Mouse (Mus musculus): ENCODE measurements around the gene Tfb1m. TPM values are rescaled to one million over a fixed set of nuclear protein-coding genes. Genes with fewer than 3 reads are reported as not detected.

Gene Tfb1m
- polyA plus RNA-seq, 1 experiment from 2014 or later = 16.3 TPM

- Histone ChIP-seq H3K4me1 (no peaks in the 10 kb centered on the region), H3K27me3 (replicated peaks) (no peaks in the 10 kb centered on the region), H3K36me3 (peaks cover 11% of the 10 kb centered on the region), H3K9ac (no peak overlapping the region), H3K27ac (no peak overlapping the region), H3K9me3 (no peaks in the 10 kb centered on the region), H3K4me3 (no peak overlapping the region), H3K4me2 (replicated peaks) (no peak overlapping the region)
- ATAC-seq (ENCODE audit: low FRiP score, low read depth) = no peak
- WGBS = 96% methylated on average over 2 of the region's 2 CpGs
Measured at GRCm38 (mm10) chr17:3540304-3540703, 17.3 kb downstream of the Tfb1m start.

- H3K27me3 ChIP-seq (replicated peaks) = no peaks in the 10 kb centered on the region
- no peaks in the 10 kb centered on the region for H3K9me3 ChIP-seq
- no peak overlapping the region for H3K27ac ChIP-seq
- H3K9ac ChIP-seq = no peak overlapping the region
- H3K36me3 ChIP-seq = peaks cover 3% of the 10 kb centered on the region; the same call in 1 of the 2 replicates
- no peaks in the 10 kb centered on the region for H3K4me1 ChIP-seq
- ATAC-seq (ENCODE audit: low FRiP score, low read depth) = no peak
- no peak overlapping the region for H3K4me3 ChIP-seq
- no peak overlapping the region for H3K4me2 ChIP-seq (replicated peaks)
- 28% methylated on average over 1 of the region's 1 CpGs for WGBS
Measured at GRCm38 (mm10) chr17:3533425-3533824, 24.2 kb downstream of the Tfb1m start.

GRCm38 (mm10) chr17:3532254-3532653 is 25.3 kb downstream of the Tfb1m start, which contains the start of gene Cldn20:
TSS of gene Cldn20 (plus strand) at chr17:3532554.
- Histone ChIP-seq H3K27me3 (replicated peaks) (no peaks in the 10 kb centered on the region), H3K4me2 (replicated peaks) (no peak within 1 kb of the TSS), H3K9me3 (no peaks in the 10 kb centered on the region), H3K4me3 (no peak within 1 kb of the TSS), H3K4me1 (no peaks in the 10 kb centered on the region), H3K9ac (no peak within 1 kb of the TSS), H3K36me3 (peaks cover 3% of the 10 kb centered on the region; the same call in 1 of the 2 replicates), H3K27ac (no peak within 1 kb of the TSS)
- 88% methylated on average over 4 of the region's 4 CpGs for WGBS
- no peak for ATAC-seq (ENCODE audit: low FRiP score, low read depth)

- 91% methylated on average over 1 of the region's 1 CpGs for WGBS
- no peaks in the 10 kb centered on the region for H3K9me3 ChIP-seq
- peaks cover 3% of the 10 kb centered on the region; the same call in 1 of the 2 replicates for H3K36me3 ChIP-seq
- H3K27ac ChIP-seq = no peak overlapping the region
- ATAC-seq (ENCODE audit: low FRiP score, low read depth) = no peak
- H3K9ac ChIP-seq = no peak overlapping the region
- no peak overlapping the region for H3K4me2 ChIP-seq (replicated peaks)
- no peaks in the 10 kb centered on the region for H3K4me1 ChIP-seq
- no peak overlapping the region for H3K4me3 ChIP-seq
- H3K27me3 ChIP-seq (replicated peaks) = no peaks in the 10 kb centered on the region
Measured at GRCm38 (mm10) chr17:3531641-3532040, 25.9 kb downstream of the Tfb1m start.

GRCm38 (mm10) chr17:3530549-3530948 is 27.0 kb downstream of the Tfb1m start:
- Histone ChIP-seq H3K4me3 (no peak overlapping the region), H3K9me3 (no peaks in the 10 kb centered on the region), H3K27ac (no peak overlapping the region), H3K36me3 (peaks cover 3% of the 10 kb centered on the region; the same call in 1 of the 2 replicates), H3K4me1 (no peaks in the 10 kb centered on the region), H3K27me3 (replicated peaks) (no peaks in the 10 kb centered on the region), H3K9ac (no peak overlapping the region), H3K4me2 (replicated peaks) (no peak overlapping the region)
- 72% methylated on average over 7 of the region's 7 CpGs for WGBS
- ATAC-seq (ENCODE audit: low FRiP score, low read depth) = no peak

GRCm38 (mm10) chr17:3529523-3529922 is 28.1 kb downstream of the Tfb1m start:
- no peak overlapping the region for H3K4me2 ChIP-seq (replicated peaks)
- no peak overlapping the region for H3K9ac ChIP-seq
- 82% methylated on average over 3 of the region's 3 CpGs for WGBS
- H3K4me3 ChIP-seq = no peak overlapping the region
- ATAC-seq (ENCODE audit: low FRiP score, low read depth) = no peak
- H3K27me3 ChIP-seq (replicated peaks) = no peaks in the 10 kb centered on the region
- H3K4me1 ChIP-seq = no peaks in the 10 kb centered on the region
- no peak overlapping the region for H3K27ac ChIP-seq
- H3K36me3 ChIP-seq = peaks cover 3% of the 10 kb centered on the region; the same call in 1 of the 2 replicates
- H3K9me3 ChIP-seq = no peaks in the 10 kb centered on the region

GRCm38 (mm10) chr17:3527841-3528471 is 29.6 kb downstream of the Tfb1m start:
- no peak for ATAC-seq (ENCODE audit: low FRiP score, low read depth)
- H3K4me3 ChIP-seq = no peak overlapping the region
- H3K4me1 ChIP-seq = no peaks in the 10 kb centered on the region
- H3K4me2 ChIP-seq (replicated peaks) = no peak overlapping the region
- H3K9ac ChIP-seq = no peak overlapping the region
- H3K27me3 ChIP-seq (replicated peaks) = no peaks in the 10 kb centered on the region
- 81% methylated on average over 6 of the region's 6 CpGs for WGBS
- H3K27ac ChIP-seq = no peak overlapping the region
- H3K9me3 ChIP-seq = no peaks in the 10 kb centered on the region
- H3K36me3 ChIP-seq = peaks cover 3% of the 10 kb centered on the region; the same call in 1 of the 2 replicates

GRCm38 (mm10) chr17:3520344-3520743 is 37.2 kb downstream of the Tfb1m start:
- ATAC-seq (ENCODE audit: low FRiP score, low read depth) = no peak
- Histone ChIP-seq H3K36me3 (peaks cover 3% of the 10 kb centered on the region; the same call in 1 of the 2 replicates), H3K9ac (no peak overlapping the region), H3K4me2 (replicated peaks) (no peak overlapping the region), H3K27ac (no peak overlapping the region), H3K27me3 (replicated peaks) (no peaks in the 10 kb centered on the region), H3K4me3 (no peak overlapping the region), H3K9me3 (no peaks in the 10 kb centered on the region), H3K4me1 (no peaks in the 10 kb centered on the region)
- 95% methylated on average over 5 of the region's 5 CpGs for WGBS

GRCm38 (mm10) chr17:3516406-3516805 is 41.2 kb downstream of the Tfb1m start:
- no peaks in the 10 kb centered on the region for H3K27me3 ChIP-seq (replicated peaks)
- 35% methylated on average over 9 of the region's 9 CpGs for WGBS
- ATAC-seq (ENCODE audit: low FRiP score, low read depth) = no peak
- H3K4me2 ChIP-seq (replicated peaks) = no peak overlapping the region
- no peak overlapping the region for H3K9ac ChIP-seq
- H3K4me1 ChIP-seq = no peaks in the 10 kb centered on the region
- no peak overlapping the region for H3K4me3 ChIP-seq
- 0 out of 2 replicates have a peak, but pooled peaks cover 3% of the 10 kb centered on the region for H3K36me3 ChIP-seq
- H3K27ac ChIP-seq = no peak overlapping the region
- H3K9me3 ChIP-seq = no peaks in the 10 kb centered on the region

GRCm38 (mm10) chr17:3515851-3516250 is 41.7 kb downstream of the Tfb1m start:
- no peak overlapping the region for H3K9ac ChIP-seq

GRCm38 (mm10) chr17:3514316-3514715 is 43.3 kb downstream of the Tfb1m start:
- Histone ChIP-seq H3K4me3 (no peak overlapping the region), H3K27me3 (replicated peaks) (no peaks in the 10 kb centered on the region), H3K27ac (no peak overlapping the region), H3K9me3 (no peaks in the 10 kb centered on the region), H3K4me1 (no peaks in the 10 kb centered on the region), H3K9ac (no peak overlapping the region), H3K36me3 (0 out of 2 replicates have a peak, but pooled peaks cover under 1% of the 10 kb centered on the region), H3K4me2 (replicated peaks) (no peak overlapping the region)
- 89% methylated on average over 5 of the region's 5 CpGs for WGBS
- ATAC-seq (ENCODE audit: low FRiP score, low read depth) = no peak

More at GRCm38 (mm10) chr17:3515851-3516250, 41.7 kb downstream of the Tfb1m start:
- Histone ChIP-seq H3K4me3 (no peak overlapping the region), H3K27me3 (replicated peaks) (no peaks in the 10 kb centered on the region), H3K9me3 (no peaks in the 10 kb centered on the region), H3K4me1 (no peaks in the 10 kb centered on the region), H3K27ac (no peak overlapping the region), H3K4me2 (replicated peaks) (no peak overlapping the region), H3K36me3 (0 out of 2 replicates have a peak, but pooled peaks cover 3% of the 10 kb centered on the region)
- no peak for ATAC-seq (ENCODE audit: low FRiP score, low read depth)
- 90% methylated on average over 8 of the region's 8 CpGs for WGBS

GRCm38 (mm10) chr17:3509841-3510240 is 47.7 kb downstream of the Tfb1m start:
- Histone ChIP-seq H3K4me2 (replicated peaks) (no peak overlapping the region), H3K9me3 (no peaks in the 10 kb centered on the region), H3K4me3 (no peak overlapping the region), H3K36me3 (no peaks in the 10 kb centered on the region), H3K27me3 (replicated peaks) (no peaks in the 10 kb centered on the region), H3K27ac (no peak overlapping the region), H3K9ac (no peak overlapping the region), H3K4me1 (no peaks in the 10 kb centered on the region)
- ATAC-seq (ENCODE audit: low FRiP score, low read depth) = peak; percentile 77; the same call in 1 of the 2 replicates
- WGBS = 14% methylated on average over 1 of the region's 1 CpGs

- ATAC-seq (ENCODE audit: low FRiP score, low read depth) = no peak
- Histone ChIP-seq H3K9me3 (no peaks in the 10 kb centered on the region), H3K4me2 (replicated peaks) (no peak overlapping the region), H3K36me3 (no peaks in the 10 kb centered on the region), H3K4me3 (no peak overlapping the region), H3K4me1 (no peaks in the 10 kb centered on the region), H3K27me3 (replicated peaks) (no peaks in the 10 kb centered on the region), H3K27ac (no peak overlapping the region), H3K9ac (no peak overlapping the region)
- WGBS = 94% methylated on average over 8 of the region's 8 CpGs
Measured at GRCm38 (mm10) chr17:3506508-3506907, 51.1 kb downstream of the Tfb1m start.
